Mouse (Mus musculus): Measurements from ENCODE around the gene Bicc1. TPM values are rescaled to one million over a fixed set of nuclear protein-coding genes. Genes with fewer than 3 reads are reported as not detected.

Gene Bicc1
- total RNA-seq, 4 experiments from 2014 or later: 4.8 to 7.1 (median 5.3) TPM

GRCm38 (mm10) chr10:71123395-71123794 lies 36.1 kb downstream of the Bicc1 start:
- DNase-seq (ENCODE audit: low spot score in 2 of 2): no peak

- no peak for DNase-seq (ENCODE audit: low spot score in 2 of 2)
Observed at GRCm38 (mm10) chr10:71122480-71122879, 37.0 kb downstream of the Bicc1 start.

- DNase-seq (ENCODE audit: low spot score in 2 of 2): no peak
Observed at GRCm38 (mm10) chr10:71120769-71121165, 38.7 kb downstream of the Bicc1 start.

- DNase-seq (ENCODE audit: low spot score in 2 of 2): no peak
Observed at GRCm38 (mm10) chr10:71120121-71120768, 39.3 kb downstream of the Bicc1 start.

- DNase-seq (ENCODE audit: low spot score in 2 of 2): no peak
Observed at GRCm38 (mm10) chr10:71119120-71119847, 40.2 kb downstream of the Bicc1 start.

GRCm38 (mm10) chr10:71117766-71118165 lies 41.7 kb downstream of the Bicc1 start:
- no peak for DNase-seq (ENCODE audit: low spot score in 2 of 2)

GRCm38 (mm10) chr10:71114260-71114920 lies 45.1 kb downstream of the Bicc1 start:
- peak; percentile 9 to 10 for DNase-seq (ENCODE audit: low spot score in 2 of 2)

GRCm38 (mm10) chr10:71106491-71107205 lies 52.9 kb downstream of the Bicc1 start:
- no peak for DNase-seq (ENCODE audit: low spot score in 2 of 2)

GRCm38 (mm10) chr10:71104791-71105190 lies 54.7 kb downstream of the Bicc1 start:
- no peak for DNase-seq (ENCODE audit: low spot score in 2 of 2)

- no peak for DNase-seq (ENCODE audit: low spot score in 2 of 2)
Observed at GRCm38 (mm10) chr10:71100815-71101499, 58.5 kb downstream of the Bicc1 start.

- no peak for DNase-seq (ENCODE audit: low spot score in 2 of 2)
Observed at GRCm38 (mm10) chr10:71094707-71095254, 64.7 kb downstream of the Bicc1 start.

GRCm38 (mm10) chr10:71093312-71093711 lies 66.2 kb downstream of the Bicc1 start:
- no peak for DNase-seq (ENCODE audit: low spot score in 2 of 2)

GRCm38 (mm10) chr10:71087359-71087716 lies 72.2 kb downstream of the Bicc1 start:
- DNase-seq (ENCODE audit: low spot score in 2 of 2): no peak

- DNase-seq (ENCODE audit: low spot score in 2 of 2): no peak
Observed at GRCm38 (mm10) chr10:71086571-71087358, 72.7 kb downstream of the Bicc1 start.

- no peak for DNase-seq (ENCODE audit: low spot score in 2 of 2)
Observed at GRCm38 (mm10) chr10:71082986-71083385, 76.5 kb downstream of the Bicc1 start.

GRCm38 (mm10) chr10:71078856-71079255 lies 80.6 kb downstream of the Bicc1 start:
- no peak for DNase-seq (ENCODE audit: low spot score in 2 of 2)

GRCm38 (mm10) chr10:71065009-71065408 lies 94.5 kb downstream of the Bicc1 start:
- DNase-seq (ENCODE audit: low spot score in 2 of 2): no peak

- no peak for DNase-seq (ENCODE audit: low spot score in 2 of 2)
Observed at GRCm38 (mm10) chr10:71064576-71064975, 94.9 kb downstream of the Bicc1 start.

GRCm38 (mm10) chr10:71062151-71062550 lies 97.3 kb downstream of the Bicc1 start:
- no peak for DNase-seq (ENCODE audit: low spot score in 2 of 2)

GRCm38 (mm10) chr10:71060269-71060668 lies 99.2 kb downstream of the Bicc1 start:
- DNase-seq (ENCODE audit: low spot score in 2 of 2): no peak
